ENCODE assay signal across 27 mouse cellular contexts in the genomic region with DNA sequence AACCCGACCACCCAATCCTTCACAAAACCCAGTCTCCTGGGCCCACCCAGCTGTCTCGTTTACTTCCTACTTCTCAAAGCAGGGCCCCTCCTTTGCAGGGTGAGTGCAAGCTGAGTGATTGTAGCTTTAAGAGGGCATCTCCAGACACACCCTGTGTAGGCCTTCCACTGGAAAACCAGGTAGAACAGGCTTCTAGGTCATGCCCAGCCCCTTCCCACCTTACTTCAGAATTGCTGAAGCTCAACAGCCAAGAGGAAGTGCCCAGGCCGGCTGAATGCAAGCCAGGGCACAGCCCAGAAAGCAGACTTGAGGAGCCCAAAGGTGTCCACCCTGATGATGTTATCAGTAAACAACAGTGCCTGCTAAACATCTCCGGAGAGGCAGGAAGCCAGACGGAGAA.
DNase-seq lines count a peak whose midpoint lies in the region; ATAC-seq and TF ChIP-seq lines count a peak whose summit lies in the region.
"Had no signal": no experiment of that assay in that cellular context is flagged by ENCODE, and none has a peak within 500 bp of the region (broad histone marks: within the 10 kb centered on the region; RNA-seq: fewer than 3 reads in every experiment).

No protein-coding gene starts in this region.

- H3K36me3 ChIP-seq in kidney, postnatal 0 days (ENCODE audit: insufficient read depth, low read length): no peaks in the 10 kb centered on the region
- no peaks in the 10 kb centered on the region for H3K36me3 ChIP-seq in stomach, embryonic 14.5 days (ENCODE audit: control insufficient read depth, insufficient read depth, low read length)
- no peaks in the 10 kb centered on the region for H3K36me3 ChIP-seq in forebrain, embryonic 11.5 days (ENCODE audit: control insufficient read depth, insufficient read depth, low read length)
- H3K36me3 ChIP-seq: intestine, embryonic 15.5 days; limb, embryonic 12.5 days; liver, embryonic 13.5 days; midbrain, embryonic 13.5 days had no signal

- peak; percentile 63; the same call in 1 of the 2 replicates for ATAC-seq in kidney, postnatal 0 days (replicated peaks; ENCODE audit: low FRiP score, low read depth)
- peak; percentile 80 for ATAC-seq in stomach, embryonic 14.5 days (ENCODE audit: insufficient number of reproducible peaks, insufficient read depth, low FRiP score, low read depth)
- no peak for ATAC-seq in forebrain, embryonic 11.5 days (replicated peaks; ENCODE audit: low FRiP score)
- ATAC-seq: CD4-positive, CD25-positive, alpha-beta regulatory T cell, adult 4 months; forebrain, embryonic 16.5 days; hindbrain, embryonic 16.5 days; intestine, embryonic 15.5 days; midbrain, embryonic 13.5 days had no signal

- no peak overlapping the region for H3K9ac ChIP-seq in kidney, postnatal 0 days (ENCODE audit: low read depth, low read length)
- H3K9ac ChIP-seq in stomach, embryonic 14.5 days (replicated peaks; ENCODE audit: low read depth, low read length): no peak overlapping the region
- H3K9ac ChIP-seq in forebrain, embryonic 11.5 days (ENCODE audit: low read length): no peak overlapping the region
- H3K9ac ChIP-seq: intestine, embryonic 15.5 days; limb, embryonic 12.5 days; liver, embryonic 13.5 days; midbrain, embryonic 13.5 days; neural tube, embryonic 13.5 days had no signal

- H3K27me3 ChIP-seq in kidney, postnatal 0 days (ENCODE audit: insufficient read depth, low read length): no peaks in the 10 kb centered on the region
- no peaks in the 10 kb centered on the region for H3K27me3 ChIP-seq in stomach, embryonic 14.5 days (ENCODE audit: control insufficient read depth, insufficient read depth, low read length)
- H3K27me3 ChIP-seq in forebrain, embryonic 11.5 days (ENCODE audit: control insufficient read depth, insufficient read depth, low read length): no peaks in the 10 kb centered on the region
- H3K27me3 ChIP-seq: intestine, embryonic 15.5 days; limb, embryonic 12.5 days; liver, embryonic 13.5 days; midbrain, embryonic 13.5 days; neural tube, embryonic 13.5 days had no signal

- H3K4me2 ChIP-seq in kidney, postnatal 0 days (ENCODE audit: low read length): no peak overlapping the region
- no peak overlapping the region for H3K4me2 ChIP-seq in stomach, embryonic 14.5 days (replicated peaks; ENCODE audit: low read depth, low read length)
- no peak overlapping the region for H3K4me2 ChIP-seq in forebrain, embryonic 11.5 days (ENCODE audit: low read depth, low read length, severe bottlenecking)
- H3K4me2 ChIP-seq: intestine, embryonic 15.5 days; limb, embryonic 12.5 days; liver, embryonic 13.5 days; midbrain, embryonic 13.5 days; neural tube, embryonic 13.5 days had no signal

- no peak overlapping the region for H3K4me3 ChIP-seq in kidney, postnatal 0 days (replicated peaks; ENCODE audit: low read depth, low read length)
- no peak overlapping the region for H3K4me3 ChIP-seq in stomach, embryonic 14.5 days (ENCODE audit: low read depth, low read length)
- H3K4me3 ChIP-seq in forebrain, embryonic 11.5 days (ENCODE audit: low read depth, low read length): no peak overlapping the region
- H3K4me3 ChIP-seq: gastrocnemius, adult 2 months; intestine, embryonic 15.5 days; limb, embryonic 12.5 days; liver, embryonic 13.5 days; midbrain, embryonic 13.5 days; neural tube, embryonic 13.5 days had no signal

- no peak for DNase-seq in kidney, postnatal 0 days (ENCODE audit: low spot score)
- no peak for DNase-seq in kidney, adult 9 months
- DNase-seq in testis, postnatal 10 days (ENCODE audit: low spot score): peak; percentile 28
- DNase-seq in testis, postnatal 14 days (ENCODE audit: low spot score): no peak
- peak; percentile 38 for DNase-seq in urinary bladder, postnatal 25 days (ENCODE audit: low spot score)
- no peak for DNase-seq in forebrain, embryonic 11.5 days (ENCODE audit: low spot score)
- DNase-seq in thymus, postnatal 25 days: no peak
- DNase-seq: adrenal gland, postnatal 25 days; cerebellum, adult 11-12 months; cerebellum, adult 9-11 months; embryo, embryonic 11 days; gastrocnemius, adult 2 months; heart, postnatal 14 days; kidney, adult 2 months; kidney, postnatal 25 days; liver, embryonic 13.5 days; lung, adult 2 months; right cerebral cortex, postnatal 4 days had no signal

- WGBS in kidney, postnatal 0 days: 60% methylated on average over 5 of the region's 5 CpGs
- 61% methylated on average over 5 of the region's 5 CpGs for WGBS in stomach, embryonic 14.5 days
- 78% methylated on average over 5 of the region's 5 CpGs for WGBS in forebrain, embryonic 11.5 days

- no peaks in the 10 kb centered on the region for H3K9me3 ChIP-seq in kidney, postnatal 0 days (replicated peaks; ENCODE audit: low read length)
- no peaks in the 10 kb centered on the region for H3K9me3 ChIP-seq in stomach, embryonic 14.5 days (ENCODE audit: control insufficient read depth, low read depth, low read length)
- H3K9me3 ChIP-seq in forebrain, embryonic 11.5 days (ENCODE audit: control insufficient read depth, low read length): no peaks in the 10 kb centered on the region
- H3K9me3 ChIP-seq: intestine, embryonic 15.5 days; limb, embryonic 12.5 days; liver, embryonic 13.5 days; midbrain, embryonic 13.5 days; neural tube, embryonic 13.5 days had no signal

- no peak overlapping the region for H3K27ac ChIP-seq in kidney, postnatal 0 days
- H3K27ac ChIP-seq in stomach, embryonic 14.5 days (ENCODE audit: low read length): no peak overlapping the region
- H3K27ac ChIP-seq in forebrain, embryonic 11.5 days (ENCODE audit: low read depth, low read length): no peak overlapping the region
- H3K27ac ChIP-seq: gastrocnemius, adult 2 months; intestine, embryonic 15.5 days; limb, embryonic 12.5 days; liver, embryonic 13.5 days; macrophage; midbrain, embryonic 13.5 days; neural tube, embryonic 13.5 days had no signal

- TF ChIP-seq CTCF in kidney, postnatal 0 days (IDR thresholded peaks at IDR 0.05; ENCODE audit: low read depth): no peak

- H3K4me1 ChIP-seq in kidney, postnatal 0 days (replicated peaks; ENCODE audit: insufficient read depth, low read length): no peaks in the 10 kb centered on the region
- no peaks in the 10 kb centered on the region for H3K4me1 ChIP-seq in stomach, embryonic 14.5 days (ENCODE audit: control insufficient read depth, insufficient read depth, low read length)
- no peaks in the 10 kb centered on the region for H3K4me1 ChIP-seq in forebrain, embryonic 11.5 days (replicated peaks; ENCODE audit: control insufficient read depth, insufficient read depth, low read length)
- H3K4me1 ChIP-seq: intestine, embryonic 15.5 days; limb, embryonic 12.5 days; liver, embryonic 13.5 days; midbrain, embryonic 13.5 days had no signal

Comparison
In these comparisons a context has a peak if more than half of its experiments do, and no peak if none do; other contexts are left out.
1. DNase-seq: peak in testis, postnatal 10 days (single experiment) and urinary bladder, postnatal 25 days (single experiment); none in kidney, postnatal 0 days (single experiment), kidney, adult 9 months (single experiment), testis, postnatal 14 days (single experiment), forebrain, embryonic 11.5 days (single experiment) and thymus, postnatal 25 days (single experiment).